Mouse (Mus musculus): ENCODE data around the gene Ccdc40.

The Ccdc40 gene

DNA sequence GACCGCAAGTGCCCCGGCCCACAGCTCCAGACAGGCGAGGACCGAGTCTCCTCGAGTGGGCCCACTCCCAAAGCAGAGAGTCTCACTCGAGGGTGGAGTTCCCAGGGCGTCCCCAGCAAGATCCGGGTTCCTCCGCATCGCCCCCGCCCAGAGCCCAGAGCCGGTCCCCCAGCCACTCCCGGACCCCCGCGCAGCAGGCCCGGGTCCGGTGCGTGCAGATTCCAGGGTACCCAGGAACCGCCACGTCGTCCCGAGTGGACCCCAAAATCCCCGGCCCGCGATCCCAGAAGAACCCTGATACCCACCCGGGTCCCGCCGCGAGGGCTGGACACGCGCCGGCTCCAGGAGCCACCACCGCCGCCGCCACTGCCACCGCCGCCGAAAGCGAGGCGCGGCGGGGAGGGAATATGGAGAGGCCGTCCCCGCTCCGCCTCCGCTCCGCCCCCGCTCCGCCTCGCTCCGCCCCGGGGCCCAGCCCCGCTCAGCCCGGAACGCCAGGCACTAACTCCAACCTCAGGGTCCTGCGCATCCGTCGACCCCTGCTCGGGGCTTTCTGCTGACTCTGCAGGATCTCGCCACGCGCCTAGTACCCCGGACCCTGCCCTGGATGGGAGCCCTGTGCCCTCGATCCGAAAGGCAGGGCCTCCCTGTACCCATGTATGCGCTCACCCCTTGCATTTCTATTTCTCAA is at the start of gene Ccdc40, which contains the start of gene Tbc1d16:
Gene Ccdc40 (plus strand): TSS at position 482 of the 691 bp plus-strand sequence.
Gene Tbc1d16 (minus strand): TSS at position 409 of the 691 bp plus-strand sequence.
- under 1% methylated on average over 63 of the region's 66 CpGs for WGBS

- WGBS = 79% methylated on average over 14 of the region's 14 CpGs
Measured at GRCm38 (mm10) chr11:119180824-119181582, 47.4 kb upstream of the Ccdc40 start.

DNA sequence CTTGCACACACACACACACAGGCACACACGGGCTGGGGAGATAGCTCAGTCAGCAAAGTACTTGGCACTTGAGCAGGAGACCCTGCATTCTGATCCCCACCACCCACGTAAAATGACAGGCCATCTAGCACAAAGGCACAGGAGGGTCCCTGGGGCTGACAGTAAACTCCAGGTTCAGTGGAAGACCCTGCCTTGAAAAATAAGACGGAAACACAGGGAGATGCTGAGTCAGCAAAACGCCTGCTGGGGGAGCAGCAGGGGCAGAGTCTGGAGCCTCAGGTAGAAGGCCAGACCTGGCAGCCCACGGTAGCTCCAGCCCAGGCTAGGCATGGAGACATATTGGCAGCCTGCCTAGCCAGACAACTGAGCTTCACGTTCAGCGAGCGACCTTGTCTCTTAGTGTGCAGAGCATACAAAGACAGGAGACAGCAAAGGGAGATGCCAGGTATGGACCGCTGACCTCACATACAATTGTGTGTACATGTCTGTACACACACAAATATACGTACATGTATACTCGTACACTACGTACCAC is 46.4 kb upstream of the Ccdc40 start:
- 88% methylated on average over 12 of the region's 12 CpGs for WGBS

- 82% methylated on average over 15 of the region's 15 CpGs for WGBS
Measured at GRCm38 (mm10) chr11:119183684-119184310, 44.6 kb upstream of the Ccdc40 start.

- WGBS = 79% methylated on average over 3 of the region's 3 CpGs
Measured at GRCm38 (mm10) chr11:119186381-119186780, 42.0 kb upstream of the Ccdc40 start.

DNA sequence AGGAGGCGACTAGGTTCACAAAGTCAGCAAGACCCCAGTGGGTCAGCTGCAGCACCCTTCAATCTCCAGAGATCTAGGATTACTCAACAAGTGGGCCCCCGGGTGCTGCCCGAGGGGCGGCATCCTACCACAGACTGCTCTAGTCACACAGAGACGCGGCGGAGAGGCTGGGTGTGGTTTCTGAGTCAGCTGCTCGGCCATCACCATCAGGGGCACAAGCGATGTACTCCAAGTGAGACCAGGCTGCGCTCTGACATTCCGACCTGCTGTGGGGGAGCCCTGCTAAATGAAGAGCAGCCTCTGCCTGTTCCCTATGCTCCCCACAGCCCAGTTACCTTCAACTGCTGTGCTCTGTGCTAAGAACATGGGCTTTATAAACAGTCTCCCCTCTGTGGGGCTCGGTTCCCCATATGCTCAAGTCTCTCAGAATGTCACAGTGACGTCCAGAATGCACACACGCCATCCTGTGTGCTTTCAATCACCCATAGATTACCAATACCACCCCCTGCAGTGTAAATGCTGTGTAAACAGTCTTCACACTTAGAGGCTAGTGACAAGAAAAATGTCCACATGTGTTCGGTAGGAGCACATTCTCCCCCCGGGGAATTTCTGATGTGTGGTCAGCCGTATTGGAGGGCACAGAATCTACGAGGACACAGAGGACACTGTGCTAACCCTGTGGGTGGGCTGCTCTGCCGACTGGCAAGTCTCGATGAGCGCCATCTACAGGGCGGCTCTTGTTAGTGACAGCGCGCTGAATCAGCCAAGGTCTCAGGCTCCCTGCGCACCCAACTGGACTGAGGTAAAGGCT is 41.2 kb upstream of the Ccdc40 start:
- WGBS = 51% methylated on average over 25 of the region's 25 CpGs

DNA sequence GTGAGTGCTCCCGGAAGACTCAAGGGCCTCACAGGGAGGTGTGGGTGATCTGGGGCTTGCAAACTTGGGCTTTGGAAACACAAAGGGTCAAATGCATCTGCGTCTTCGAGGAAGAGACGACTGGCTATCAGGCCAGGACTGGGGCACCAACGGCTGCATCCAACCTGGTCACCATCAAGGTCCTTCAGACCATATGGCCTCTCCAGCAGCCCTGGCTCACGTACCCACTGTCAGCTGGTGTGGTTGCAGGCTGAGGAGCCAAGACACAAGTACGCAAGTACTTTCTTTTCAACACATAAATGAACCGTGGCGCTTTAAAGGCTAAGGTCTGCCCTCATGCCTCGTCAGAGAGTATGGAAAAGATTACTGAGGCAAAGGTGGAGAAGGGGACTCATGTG is 40.6 kb upstream of the Ccdc40 start:
- WGBS = 75% methylated on average over 10 of the region's 10 CpGs

DNA sequence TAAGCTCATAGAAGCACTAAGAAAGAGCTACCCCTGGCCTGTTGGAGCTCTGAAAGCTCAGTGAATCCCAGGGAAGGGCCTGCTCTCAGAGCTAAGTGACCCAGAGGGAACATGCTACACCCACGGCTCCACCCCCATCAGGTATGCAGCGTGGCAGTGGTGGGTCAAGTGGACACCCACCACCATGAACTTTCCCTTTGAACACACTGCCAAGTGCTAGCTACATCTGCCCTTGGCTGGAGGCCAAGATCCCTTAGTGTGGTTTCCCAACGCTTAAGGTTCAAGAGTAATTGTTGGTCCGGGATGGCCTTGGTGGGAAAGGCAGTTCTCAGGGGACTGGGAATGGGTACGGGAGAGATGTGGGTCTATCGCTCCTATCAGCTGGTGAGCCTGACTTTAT is 40.0 kb upstream of the Ccdc40 start:
- WGBS = 57% methylated on average over 6 of the region's 6 CpGs

DNA sequence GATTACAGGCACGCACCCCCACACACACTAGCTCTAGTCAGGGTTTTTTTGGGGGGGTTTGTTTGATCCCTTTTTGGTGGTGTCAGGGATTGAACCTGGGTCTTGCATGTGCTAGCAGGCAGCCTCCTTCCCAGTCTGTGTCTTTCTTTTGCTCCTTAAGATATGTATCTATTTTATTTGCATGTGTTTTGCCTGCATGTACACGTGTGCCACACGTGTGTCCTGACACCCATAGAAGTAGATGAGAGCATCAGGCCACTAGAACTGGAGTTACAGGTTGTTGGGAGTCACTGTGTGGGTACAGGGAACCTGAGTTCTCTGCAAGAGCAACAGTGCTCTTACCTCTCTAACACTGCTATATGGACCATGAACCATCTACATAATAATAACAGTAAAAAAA is 39.1 kb upstream of the Ccdc40 start:
- WGBS = 95% methylated on average over 3 of the region's 3 CpGs

DNA sequence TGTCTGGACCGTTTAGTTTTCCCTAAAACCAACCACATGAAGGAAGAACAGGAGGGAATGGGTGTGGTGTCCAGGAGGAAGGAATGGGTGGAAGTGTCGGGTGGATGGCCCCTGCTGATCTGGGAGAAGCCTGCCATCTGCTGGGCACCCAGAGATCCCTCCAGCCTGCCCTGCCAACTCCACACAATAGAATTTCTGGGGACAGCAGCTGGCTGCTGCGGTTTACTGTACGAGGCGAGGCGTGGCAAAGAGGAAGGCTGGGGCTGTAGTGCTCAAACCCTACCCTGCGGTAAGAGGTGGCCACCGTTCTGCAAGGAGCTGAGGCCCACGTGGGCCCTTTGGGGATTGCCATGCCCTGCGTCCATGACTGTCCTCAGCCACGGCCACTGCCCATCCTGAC is 37.9 kb upstream of the Ccdc40 start:
- WGBS = 34% methylated on average over 11 of the region's 11 CpGs

GRCm38 (mm10) chr11:119191606-119192081 is 36.7 kb upstream of the Ccdc40 start:
- 92% methylated on average over 9 of the region's 9 CpGs for WGBS

- 83% methylated on average over 5 of the region's 5 CpGs for WGBS
Measured at GRCm38 (mm10) chr11:119192176-119192575, 36.2 kb upstream of the Ccdc40 start.

- WGBS = 86% methylated on average over 9 of the region's 9 CpGs
Measured at GRCm38 (mm10) chr11:119192605-119193004, 35.8 kb upstream of the Ccdc40 start.

- 59% methylated on average over 18 of the region's 18 CpGs for WGBS
Measured at GRCm38 (mm10) chr11:119197618-119198563, 30.5 kb upstream of the Ccdc40 start.

DNA sequence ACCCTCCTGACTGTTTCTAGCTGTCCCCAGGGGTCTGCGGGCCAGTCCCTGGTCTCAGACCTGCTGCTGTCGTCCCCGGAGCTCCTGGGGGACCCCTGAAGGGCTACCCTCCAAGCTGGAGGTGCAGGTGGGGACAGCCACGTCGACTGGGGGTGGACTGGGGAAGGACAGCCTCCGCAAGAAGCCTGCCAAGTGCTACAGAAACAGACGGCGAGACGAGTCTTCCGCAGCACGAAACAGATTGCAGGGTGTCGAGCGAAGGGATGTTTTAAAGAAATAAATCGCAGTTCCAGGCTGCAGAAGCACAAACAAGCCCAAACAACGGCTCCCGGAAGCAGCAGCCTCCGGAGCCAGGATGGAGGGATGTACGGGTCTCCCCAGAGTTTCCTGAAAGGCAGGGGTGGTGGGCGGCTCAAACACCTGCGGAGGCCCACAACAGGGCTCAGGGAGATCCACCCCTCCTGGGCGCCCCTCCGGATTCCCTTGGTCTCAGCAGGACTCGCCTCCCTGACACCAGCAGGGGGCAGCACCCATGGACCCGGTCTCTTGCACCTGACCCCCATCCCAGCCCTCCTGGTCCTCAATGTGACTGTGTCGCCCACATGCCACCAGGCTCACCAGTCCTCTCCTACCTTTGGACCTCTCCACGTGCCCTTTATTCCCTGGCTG is 29.7 kb upstream of the Ccdc40 start:
- WGBS = 23% methylated on average over 26 of the region's 26 CpGs

DNA sequence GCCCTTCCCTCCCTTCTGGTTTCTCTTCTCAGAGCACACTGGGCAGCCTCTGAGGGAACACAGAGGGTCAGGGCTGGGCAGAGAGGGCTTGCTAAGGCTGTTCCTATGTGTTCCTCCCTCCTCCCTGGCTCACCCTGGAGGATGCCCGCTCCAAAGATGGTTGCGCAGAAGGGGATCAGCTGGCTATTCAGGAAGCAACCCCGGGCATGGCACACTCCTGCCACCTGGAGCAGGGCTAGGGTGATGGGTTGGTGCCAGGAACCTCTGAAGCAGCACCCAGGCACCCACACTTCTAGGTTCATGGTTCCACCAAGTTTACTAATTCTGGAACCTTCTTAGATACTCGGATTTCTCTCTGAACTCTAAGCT is 29.2 kb upstream of the Ccdc40 start:
- 75% methylated on average over 4 of the region's 4 CpGs for WGBS

DNA sequence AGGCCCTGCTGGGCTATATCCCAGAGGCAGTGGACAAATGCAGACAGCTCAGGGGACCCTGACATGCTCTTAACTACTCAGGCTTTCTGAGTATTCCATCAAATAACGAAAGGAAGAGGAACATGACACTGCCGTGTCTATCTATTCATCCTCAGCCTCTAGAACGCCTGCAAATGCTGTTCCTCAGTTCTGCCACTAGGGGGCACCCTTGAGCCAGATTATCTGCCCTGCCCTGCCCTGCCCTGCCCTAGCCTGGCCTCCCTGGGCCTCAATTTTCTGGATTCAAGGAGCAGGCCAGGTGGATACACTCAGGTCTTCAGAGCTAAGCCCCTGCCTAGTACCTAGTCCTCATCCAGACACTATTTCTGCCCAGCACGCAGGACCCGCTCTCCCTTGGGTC is 24.9 kb upstream of the Ccdc40 start:
- WGBS = 68% methylated on average over 5 of the region's 5 CpGs

GRCm38 (mm10) chr11:119205738-119206137 is 22.6 kb upstream of the Ccdc40 start:
- WGBS = 89% methylated on average over 10 of the region's 10 CpGs

- 54% methylated on average over 5 of the region's 5 CpGs for WGBS
Measured at GRCm38 (mm10) chr11:119206562-119206961, 21.8 kb upstream of the Ccdc40 start.

- WGBS = 81% methylated on average over 6 of the region's 6 CpGs
Measured at GRCm38 (mm10) chr11:119207986-119208385, 20.4 kb upstream of the Ccdc40 start.

Data from cerebral cortex, adult 2 months (tissue).